Mouse (Mus musculus): ENCODE results near the gene Sla2.
"Not testable (repeated sequence)": the region's sequence is repeated elsewhere in the genome, so short reads cannot be mapped to it uniquely, and the experiment has no call there.

Gene Sla2

DNA sequence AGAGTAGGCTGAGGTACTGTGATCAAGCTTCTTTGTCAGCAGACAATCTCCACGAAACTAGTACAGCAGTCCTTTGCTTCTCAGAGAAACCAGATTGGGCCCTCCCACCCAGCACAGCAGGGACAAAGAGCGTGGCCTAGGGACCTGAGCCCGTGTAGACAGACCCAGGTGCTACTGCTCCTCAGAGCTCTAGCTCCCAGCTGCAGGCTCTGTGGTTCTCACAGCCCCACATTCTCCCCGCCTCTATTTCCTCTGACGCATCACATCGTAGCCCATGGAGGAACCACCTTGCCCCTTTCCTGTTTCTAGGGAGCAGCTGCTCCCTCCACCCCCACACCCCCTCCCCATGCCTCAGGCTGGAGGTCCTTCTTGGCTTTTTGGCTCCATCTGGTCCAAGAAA is at the start of gene Sla2:
Gene Sla2, minus strand, starts transcription at position 176 of the 400 bp plus-strand sequence.
- no peak for DNase-seq (ENCODE audit: low spot score in 2 of 2)

DNA sequence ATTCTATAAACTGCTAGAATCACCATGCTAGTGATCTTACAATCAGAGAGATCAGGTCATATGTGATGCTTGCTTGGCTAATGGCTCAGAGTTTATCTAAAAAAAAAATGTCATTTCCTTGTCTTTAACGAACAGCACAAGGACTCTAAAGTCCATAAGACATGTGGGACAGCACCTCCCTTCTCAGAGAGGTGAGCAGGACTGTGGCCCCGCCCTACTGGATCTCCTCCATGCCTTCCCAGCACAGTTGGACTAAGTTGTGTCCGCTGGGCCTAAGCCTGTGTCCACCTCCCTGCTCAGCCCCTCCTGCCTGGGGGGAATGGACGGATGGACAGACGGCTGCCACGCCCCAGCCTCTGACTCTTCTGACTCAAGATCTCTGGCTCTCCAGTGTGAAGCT is 48.0 kb upstream of the Sla2 start:
- no peak for DNase-seq (ENCODE audit: low spot score in 2 of 2)

DNA sequence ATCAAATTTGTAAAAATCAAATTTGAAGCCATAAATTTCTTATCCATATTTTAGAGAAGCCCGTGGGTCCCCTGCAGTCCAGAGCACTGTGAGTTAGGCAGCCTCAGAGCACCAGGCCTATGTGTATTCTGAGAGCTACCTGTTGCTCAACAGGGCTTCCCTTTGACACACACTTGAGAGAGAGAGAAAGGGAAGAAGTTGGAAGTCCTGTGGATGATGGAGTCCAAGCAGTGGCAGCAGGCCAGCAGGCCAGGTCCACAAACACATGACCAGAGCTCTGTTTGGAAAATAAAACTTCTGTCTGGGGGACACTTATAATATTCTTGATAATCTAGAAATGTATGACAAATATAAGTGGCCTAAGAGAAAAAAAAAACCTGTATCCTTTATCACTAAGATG is 46.4 kb upstream of the Sla2 start:
- no peak for DNase-seq (ENCODE audit: low spot score in 2 of 2)

DNA sequence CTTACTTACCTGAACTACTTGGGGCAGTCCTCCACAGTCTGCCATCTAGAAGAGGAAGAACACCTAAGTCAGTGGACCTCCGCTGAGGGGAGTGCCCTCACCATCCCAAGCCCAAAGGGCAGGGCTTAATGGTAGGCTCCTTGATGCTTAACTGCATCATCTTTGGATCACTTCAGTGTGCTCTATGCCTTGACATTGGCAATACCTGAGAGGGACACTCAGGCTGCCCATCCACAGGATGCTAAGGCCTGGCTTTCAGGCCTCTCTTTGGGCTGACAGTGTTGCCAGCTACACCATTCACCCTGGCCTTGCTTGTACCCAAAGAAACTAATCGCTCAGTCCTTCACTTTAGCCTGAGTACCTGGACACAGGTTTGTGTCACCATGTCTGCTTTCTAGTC is 44.4 kb upstream of the Sla2 start:
- DNase-seq (ENCODE audit: low spot score in 2 of 2) = no peak

DNA sequence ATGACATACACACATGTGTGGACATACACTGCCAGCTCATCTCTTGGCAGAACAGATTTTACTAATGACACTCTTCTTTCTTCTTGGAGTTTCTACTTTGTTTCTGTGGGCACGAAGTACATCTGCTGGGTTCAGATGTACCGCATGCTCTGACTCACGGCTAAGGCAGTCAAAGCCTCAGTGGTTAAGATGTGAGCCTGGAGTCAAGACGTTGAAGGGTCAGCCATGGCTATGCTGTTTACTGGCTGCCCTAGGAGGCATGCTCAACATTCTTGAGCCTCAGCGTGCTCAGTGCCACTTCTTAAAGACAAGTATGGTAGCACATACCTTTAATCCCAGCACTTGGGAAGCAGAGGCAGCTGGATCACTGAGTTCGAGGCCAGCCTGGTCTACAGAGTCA is 43.6 kb upstream of the Sla2 start:
- DNase-seq (ENCODE audit: low spot score in 2 of 2) = no peak

DNA sequence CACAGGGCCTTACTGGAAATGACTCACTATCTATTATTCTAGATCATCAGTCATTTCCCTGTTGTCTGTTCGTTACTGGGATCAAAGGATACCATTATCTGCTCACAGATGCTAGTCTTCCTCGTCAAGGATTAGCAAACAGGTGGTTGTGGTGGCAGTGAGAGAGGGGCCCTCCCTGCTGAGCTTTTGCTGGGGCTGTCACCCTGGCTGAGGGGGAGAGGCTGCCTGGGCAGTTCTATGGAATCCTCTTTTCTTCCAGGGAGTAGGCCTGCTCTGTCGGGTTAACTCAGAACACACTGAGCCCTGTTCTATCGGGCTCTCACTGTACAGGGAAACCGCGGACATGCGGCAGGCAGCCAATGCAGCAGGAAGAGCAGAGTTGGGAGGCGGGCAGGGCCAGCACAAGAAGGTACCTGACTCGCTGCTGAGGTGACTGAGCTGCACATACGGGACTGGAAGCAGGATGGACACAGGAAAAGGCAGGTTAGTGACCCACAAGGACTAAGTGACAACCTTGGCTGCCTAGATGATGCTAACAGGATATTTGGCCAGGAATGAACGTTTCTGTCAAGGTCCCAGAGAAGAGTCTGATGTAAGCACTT is 42.6 kb upstream of the Sla2 start:
- DNase-seq (ENCODE audit: low spot score in 2 of 2) = no peak

DNA sequence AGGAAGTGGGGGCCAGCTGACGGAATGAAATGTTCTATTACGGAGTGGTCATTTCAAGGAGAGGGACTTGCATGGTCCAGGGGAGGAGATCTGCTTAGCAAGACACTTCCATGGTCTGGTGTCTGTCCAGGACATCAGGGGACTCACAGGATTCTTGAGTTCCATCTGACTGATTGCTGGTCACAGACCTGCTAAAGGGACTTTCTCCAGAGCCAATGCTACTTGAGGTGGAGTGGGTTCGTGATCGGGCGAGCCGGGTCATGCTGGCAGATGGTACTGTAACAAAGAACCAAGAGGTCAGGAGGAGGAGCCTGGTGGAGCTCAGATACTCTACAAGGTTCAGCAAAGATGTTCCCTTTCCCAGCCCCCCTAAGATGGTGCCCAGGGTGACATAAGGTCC is 41.6 kb upstream of the Sla2 start:
- DNase-seq (ENCODE audit: low spot score in 2 of 2) = no peak

DNA sequence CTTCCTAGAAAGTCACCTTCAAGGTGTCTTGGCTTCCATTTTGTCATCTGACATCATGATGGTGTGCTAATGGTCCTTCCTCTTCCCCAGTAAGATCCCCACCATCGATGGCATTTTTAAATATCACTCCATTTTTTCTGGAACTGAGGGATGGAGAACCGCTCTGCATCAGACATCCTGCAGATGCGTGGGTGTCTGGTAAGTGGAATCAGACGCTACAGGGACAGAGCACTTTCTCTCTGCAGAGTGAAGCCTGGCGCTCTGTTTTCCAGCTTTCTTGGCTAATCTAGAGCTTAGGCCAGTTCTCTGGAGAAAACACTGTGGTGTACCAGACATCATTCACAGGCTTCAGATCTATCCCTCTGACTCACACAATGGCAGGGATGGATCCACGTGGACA is 40.7 kb upstream of the Sla2 start:
- DNase-seq (ENCODE audit: low spot score in 2 of 2) = no peak

DNA sequence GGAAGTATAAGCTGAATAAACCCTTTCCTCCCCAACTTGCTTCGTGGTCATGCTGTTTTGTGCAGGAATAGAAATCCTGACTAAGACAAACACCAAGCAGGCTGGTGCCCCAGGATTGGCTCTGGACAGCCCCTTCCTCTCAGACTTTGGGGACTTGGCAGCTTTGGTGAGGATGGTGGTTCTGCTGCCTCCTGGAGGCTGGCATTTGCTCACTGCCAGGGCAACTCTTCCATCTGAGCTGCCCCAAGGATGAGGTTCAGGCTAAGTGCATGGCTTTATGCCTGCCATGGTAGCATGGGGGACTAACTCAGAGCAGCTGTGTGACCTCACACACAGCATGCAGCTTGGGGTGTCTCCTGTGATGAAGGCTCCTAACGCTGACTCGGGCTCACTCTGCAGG is 38.6 kb upstream of the Sla2 start:
- peak in 1 of 2 experiments; percentile 18 for DNase-seq (ENCODE audit: low spot score in 2 of 2)

DNA sequence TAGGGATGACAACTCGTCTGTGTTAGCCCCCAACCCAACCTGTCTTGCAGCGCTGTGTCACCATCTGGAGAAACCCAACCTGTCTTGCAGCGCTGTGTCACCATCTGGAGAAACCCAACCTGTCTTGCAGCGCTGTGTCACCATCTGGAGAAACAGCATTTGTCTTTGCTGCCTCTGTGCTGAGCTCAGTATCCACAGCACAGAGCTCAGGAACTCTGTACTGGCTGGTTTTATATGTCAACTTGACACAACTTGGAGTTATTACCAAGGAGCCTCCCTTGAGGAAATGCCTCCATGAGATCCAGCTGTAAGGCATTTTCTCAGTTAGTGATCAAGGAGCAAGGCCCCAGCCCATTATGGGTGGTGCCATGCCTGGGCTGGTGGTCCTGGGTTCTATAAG is 38.1 kb upstream of the Sla2 start:
- DNase-seq (ENCODE audit: low spot score in 2 of 2) = peak; percentile 14 to 39

DNA sequence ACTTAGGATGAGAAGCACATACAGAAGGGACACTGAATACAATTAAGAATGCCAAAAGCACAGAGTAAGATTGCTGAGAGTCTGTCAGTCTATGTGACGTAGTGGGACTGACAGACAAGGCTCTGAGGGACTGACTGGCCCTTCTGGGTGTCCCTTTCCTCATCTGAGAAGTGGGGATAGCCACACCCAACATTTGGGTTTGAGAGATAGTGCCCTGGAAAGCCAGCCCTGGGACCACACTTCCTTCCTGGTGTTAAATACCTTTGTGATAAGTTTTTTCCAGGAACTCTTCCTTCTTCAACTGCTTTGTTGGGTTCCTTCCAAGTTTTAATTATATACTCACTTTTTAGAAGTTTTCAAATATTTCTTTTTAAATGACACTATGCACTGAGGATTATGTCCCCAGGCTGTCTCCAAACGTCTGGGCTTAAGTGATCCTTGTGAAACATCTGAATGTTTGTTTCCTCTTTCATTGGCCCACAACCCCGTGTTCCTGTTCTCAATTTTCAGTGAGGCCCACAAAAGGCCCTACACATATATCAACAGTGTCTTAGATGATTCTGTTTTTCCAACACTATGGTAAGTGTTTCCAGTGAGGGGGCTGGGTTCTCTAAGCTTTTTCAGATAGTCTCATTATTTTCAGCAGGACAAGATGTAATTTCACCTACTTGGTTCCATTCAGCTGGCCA is 37.4 kb upstream of the Sla2 start:
- DNase-seq (ENCODE audit: low spot score in 2 of 2) = no peak

DNA sequence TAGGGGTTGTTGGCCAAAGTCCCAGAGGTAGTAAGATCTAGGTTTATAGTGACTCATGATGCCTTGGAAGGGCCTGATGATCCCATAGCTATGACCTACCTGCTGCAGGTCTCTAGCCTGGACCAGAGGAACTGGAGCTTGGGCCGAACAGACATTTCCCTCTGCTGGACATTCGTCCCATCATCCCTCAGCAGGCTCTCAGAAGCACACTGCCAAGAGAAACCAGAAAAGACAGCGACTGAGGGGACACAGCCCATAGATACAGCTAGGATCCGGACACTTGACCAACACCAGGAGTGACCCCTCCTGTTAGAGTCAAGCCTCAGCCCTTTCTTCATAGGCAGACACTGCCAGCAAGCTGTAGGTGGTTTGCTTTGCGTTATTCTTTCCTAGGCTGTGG is 36.1 kb upstream of the Sla2 start:
- DNase-seq (ENCODE audit: low spot score in 2 of 2) = peak in 1 of 2 experiments; percentile 13

DNA sequence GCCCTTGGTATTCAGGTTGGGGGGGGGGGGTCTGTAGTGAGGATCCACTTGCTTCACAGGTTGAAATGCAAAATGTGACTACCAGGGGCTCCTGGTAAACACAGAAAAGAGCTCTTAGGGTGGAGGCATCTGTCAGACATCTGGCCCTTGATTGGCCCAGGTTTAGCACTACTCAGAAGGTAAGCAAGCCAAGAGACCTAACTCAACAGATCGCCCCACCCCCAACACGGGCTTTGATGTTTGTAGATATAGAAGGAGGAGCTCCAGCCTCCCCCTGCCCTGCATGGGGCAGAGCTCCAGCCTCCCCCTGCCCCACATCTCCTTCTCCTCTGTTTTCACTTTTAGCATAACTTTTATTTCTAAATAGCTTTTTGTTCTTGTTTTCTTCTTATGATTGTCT is 32.8 kb upstream of the Sla2 start:
- DNase-seq (ENCODE audit: low spot score in 2 of 2) = no peak

DNA sequence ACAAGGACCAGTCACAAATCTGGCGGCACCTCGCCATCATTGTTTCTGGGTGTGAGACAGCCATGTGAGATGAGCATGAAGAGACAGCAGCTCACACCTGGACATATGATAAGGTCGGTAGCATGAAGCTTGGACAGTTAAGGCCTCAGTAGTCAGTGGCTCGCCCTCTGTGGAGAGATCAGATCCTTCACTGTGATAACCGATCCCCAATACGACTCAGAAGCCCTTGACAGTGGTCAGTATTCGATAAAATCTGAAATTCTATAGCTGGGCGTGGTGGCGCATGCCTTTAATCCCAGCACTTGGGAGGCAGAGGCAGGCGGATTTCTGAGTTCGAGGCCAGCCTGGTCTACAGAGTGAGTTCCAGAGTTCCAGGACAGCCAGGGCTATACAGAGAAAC is 32.2 kb upstream of the Sla2 start:
- not testable (repeated sequence) for DNase-seq (ENCODE audit: low spot score in 2 of 2)

DNA sequence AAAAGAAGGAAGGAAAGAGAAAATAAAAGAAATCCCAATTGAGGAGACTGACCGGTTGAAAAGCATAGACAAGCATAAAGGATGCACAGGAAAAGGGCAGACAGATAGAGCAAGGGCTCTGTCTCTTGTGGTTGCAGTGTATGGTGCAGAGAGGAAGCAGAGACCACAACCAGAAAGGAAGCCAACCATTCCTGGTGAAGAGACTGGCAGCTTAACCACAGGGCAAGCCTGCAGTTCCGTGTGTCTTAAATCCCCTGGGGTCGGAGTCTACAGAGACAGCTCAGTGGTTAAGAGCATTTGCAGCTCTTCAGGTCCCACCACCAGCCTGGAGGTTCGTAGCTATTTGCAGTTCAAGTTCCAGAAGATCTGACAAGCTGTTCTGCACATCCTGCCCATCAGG is 31.6 kb upstream of the Sla2 start:
- DNase-seq (ENCODE audit: low spot score in 2 of 2) = no peak

DNA sequence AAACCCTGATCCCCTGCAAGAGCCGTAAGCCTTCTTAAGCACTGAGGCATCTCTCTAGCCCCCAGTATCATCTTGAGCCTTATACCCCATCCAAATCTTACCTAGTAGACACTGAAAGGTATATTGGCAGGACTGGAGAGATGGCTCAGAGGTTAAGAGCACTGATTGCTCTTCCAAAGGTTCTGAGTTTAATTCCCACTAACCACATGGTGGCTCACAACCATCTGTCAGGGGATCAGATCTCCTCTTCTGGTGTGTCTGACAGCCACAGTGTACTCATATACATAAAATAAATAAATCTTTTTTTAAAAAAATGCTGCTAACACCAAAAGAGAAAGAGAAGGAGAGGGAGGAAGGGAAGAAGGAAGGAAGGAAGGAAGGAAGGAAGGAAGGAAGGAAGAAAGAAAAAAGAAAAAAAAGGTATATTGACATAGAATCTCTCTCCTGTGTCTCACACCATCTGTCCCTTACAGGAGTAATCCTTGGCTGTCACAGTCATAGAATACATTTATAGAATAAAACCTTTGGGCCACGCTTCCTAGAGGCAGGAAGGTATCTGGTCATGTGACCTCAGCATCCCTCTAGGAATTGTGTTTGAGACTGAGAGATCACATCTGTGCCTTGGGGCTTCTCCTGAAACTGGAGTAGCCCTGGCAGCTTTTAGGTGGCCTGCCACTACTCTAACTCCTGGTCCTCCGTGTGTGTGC is 29.6 kb upstream of the Sla2 start:
- DNase-seq (ENCODE audit: low spot score in 2 of 2) = no peak

DNA sequence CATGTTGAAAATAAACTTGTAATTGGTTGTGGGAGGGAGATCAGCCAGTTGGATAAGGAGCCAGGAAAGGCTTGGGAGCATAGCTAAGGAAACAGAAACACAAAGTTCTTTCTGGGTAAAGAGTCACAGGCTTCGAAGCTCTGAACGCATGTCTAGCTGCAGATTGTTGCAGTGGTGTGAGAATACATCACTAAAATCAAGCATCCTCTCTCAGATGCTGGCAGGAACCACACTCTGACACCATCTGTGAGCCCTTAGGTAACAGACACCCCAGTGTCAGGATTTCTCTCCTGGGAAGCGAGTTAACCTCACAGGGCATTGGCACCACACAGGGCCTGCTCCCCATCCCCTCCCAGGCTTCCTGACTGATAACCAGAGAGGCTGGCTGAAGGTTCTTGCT is 28.6 kb upstream of the Sla2 start:
- DNase-seq (ENCODE audit: low spot score in 2 of 2) = no peak

DNA sequence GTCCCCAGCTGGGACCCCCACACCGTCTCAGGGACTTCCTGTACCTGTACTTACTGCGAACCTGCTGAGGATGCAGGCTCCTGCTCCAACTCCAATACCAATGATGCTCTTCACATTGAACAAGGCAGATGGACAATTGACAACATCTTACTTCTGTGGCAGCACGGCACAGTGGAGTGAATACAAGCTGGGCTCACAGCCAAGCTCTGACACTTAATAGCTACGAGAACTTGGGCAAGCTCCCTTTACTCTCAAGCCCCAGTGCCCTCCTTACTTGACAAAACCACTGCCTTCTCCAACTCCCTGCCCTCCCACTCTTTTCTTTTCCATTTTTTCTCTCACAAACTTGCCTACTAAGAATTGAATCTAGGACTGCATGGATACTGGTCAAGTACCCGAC is 26.2 kb upstream of the Sla2 start:
- DNase-seq (ENCODE audit: low spot score in 2 of 2) = no peak

DNA sequence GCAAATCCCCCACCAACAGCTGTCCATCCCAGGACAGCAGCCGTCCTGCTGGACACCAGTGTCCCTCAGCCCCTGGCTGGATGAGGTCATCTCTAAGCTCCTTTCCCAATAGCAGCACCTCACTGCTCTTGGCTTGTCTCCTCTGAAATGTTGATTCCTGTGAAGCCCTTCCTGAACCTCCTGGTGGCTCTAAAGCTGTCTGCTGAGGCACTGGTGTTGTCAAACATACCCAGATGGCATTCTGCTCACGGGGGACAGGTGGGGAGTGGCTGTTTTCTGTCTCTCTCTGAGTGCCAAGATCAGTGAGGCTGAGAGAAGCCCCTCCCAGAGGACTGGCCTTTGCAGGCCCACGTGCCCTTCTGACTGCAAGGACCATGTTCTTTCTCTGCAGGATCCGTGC is 18.9 kb upstream of the Sla2 start:
- not testable (repeated sequence) for DNase-seq (ENCODE audit: low spot score in 2 of 2)

DNA sequence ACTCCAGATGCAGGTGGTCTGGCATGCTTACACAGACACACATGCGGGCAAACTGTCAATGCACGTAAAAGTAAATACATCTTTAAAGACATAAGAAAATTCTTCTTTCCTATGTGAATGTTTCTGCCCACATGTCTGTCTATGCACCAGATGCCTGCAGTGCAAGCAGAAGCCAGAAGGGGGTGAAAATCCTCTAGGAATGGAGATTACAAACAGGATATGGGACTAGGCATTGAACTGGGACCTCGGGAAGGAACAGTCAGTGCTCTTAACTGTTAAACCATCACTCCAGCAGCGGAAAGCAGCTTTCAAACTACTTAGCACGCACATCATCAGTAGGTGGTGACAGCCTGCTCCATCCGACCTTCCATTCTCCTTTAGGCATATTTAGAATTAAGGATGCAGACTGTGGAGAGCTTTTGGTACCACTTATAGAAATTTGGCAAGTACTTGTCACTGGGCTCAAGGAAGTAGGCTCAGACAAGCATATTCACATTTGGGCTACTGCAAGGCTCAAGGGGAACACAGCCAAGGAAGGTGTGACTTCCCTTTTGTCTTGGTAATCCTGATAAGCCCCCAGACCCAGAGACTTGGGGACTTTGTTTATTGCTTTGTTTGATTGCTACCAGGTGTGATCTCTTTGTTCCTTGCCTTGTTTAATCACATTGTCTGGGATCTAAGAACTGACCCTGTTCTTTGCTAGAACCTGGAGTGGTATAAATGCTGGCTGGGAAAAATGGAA is 18.2 kb upstream of the Sla2 start:
- peak; percentile 86 to 87 for DNase-seq (ENCODE audit: low spot score in 2 of 2)

DNA sequence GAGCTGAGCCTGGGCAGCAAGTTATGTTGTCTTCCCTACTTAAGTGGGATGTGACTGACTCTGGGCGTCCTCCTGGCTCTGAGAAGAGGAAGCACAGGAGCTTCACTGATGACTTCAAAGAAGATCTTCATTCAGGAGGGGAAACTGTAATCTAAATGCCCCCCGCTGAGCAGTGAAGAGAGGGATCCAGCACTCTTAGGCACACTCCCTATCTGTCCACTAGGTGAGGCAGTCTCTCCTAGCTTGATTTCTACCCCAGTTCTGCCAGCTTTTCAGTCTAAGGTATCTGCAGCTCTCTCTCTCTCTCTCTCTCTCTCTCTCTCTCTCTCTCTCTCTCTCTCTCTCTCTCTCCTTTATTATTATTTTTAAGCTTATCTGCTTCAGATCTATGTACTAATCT is 16.4 kb upstream of the Sla2 start:
- DNase-seq (ENCODE audit: low spot score in 2 of 2) = no peak

DNA sequence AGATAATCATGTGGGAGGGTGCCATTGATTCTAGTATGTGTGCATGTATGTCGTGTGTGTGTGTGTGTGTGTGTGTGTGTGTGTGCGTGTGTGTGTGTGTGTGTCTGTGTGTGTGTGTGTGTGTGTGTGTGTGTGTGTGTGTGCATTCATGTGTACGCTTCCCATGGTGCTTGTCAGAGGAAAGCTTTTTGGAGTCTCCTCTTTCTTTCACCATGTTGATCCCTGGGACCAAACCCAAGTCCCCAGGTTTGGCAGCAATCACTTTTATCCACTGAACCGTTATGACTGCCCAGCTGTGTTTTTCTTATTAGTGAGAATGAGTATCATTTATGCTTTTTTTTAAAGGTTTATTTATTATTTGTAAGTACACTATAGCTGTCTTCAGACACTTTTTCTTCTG is 15.4 kb upstream of the Sla2 start:
- DNase-seq (ENCODE audit: low spot score in 2 of 2) = not testable (repeated sequence)

DNA sequence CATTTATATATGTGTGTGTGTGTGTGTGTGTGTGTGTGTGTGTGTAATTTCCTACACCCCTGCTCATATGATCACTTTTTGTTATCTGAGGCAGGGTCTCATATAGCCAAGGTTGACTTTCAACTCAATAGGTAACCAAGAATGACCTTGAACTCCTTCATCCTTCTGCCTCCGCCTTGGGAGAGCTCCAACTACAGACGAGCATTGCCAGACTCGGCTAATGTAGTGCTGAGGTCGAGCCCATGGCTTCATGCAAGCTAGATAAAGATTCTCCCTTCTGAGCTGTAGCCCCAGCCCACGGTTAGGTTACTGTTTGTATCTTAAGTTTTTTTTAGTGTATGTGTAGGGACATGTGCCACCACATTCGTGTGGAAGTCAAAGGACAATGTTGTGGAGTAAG is 14.9 kb upstream of the Sla2 start:
- DNase-seq (ENCODE audit: low spot score in 2 of 2) = no peak
